Mouse (Mus musculus) thymus, adult 2 months (tissue): ENCODE results near the gene Ccr7. TPM values are rescaled to one million over a fixed set of nuclear protein-coding genes. Genes with fewer than 3 reads are reported as not detected.
A peak's percentile ranks its signal among the peaks of the same experiment; 100 is the strongest.

Experiments
- DNase-seq: peaks from one replicate; pipeline ENCODE4 v3.0.0; 2021
- H3K27ac ChIP-seq: fragments of 200-500 bp; 2 replicates; pipeline ENCODE4 v1.5.1; 2012; ENCODE audit warnings: low read length, control low read depth; ENCODE audit not compliant: control insufficient read depth, insufficient read depth
- H3K27me3 ChIP-seq: fragments of 200-500 bp; 2 replicates; pipeline ENCODE4 v1.6.1; 2012; ENCODE audit warnings: mild to moderate bottlenecking, low read length, moderate library complexity, mixed read lengths; ENCODE audit not compliant: control insufficient read depth, insufficient read depth
- H3K36me3 ChIP-seq: fragments of 200-500 bp; 2 replicates; pipeline ENCODE4 v1.6.1; 2012; ENCODE audit warnings: mild to moderate bottlenecking, low read length, moderate library complexity; ENCODE audit not compliant: control insufficient read depth, insufficient read depth
- H3K4me1 ChIP-seq: fragments of 200-500 bp; replicated peaks from 2 replicates; pipeline ENCODE4 v1.6.1; 2012; ENCODE audit warnings: low read length; ENCODE audit not compliant: control insufficient read depth, insufficient read depth
- H3K4me3 ChIP-seq: fragments of 200-500 bp; 2 replicates; pipeline ENCODE4 v1.5.1; 2012; ENCODE audit warnings: mild to moderate bottlenecking, low read length, control low read depth, moderate library complexity; ENCODE audit not compliant: control insufficient read depth, insufficient read depth
- CTCF ChIP-seq: fragments of 200-500 bp; IDR thresholded peaks from 2 replicates; pipeline ENCODE4 v1.5.1; 2012; ENCODE audit warnings: mild to moderate bottlenecking, control low read depth, low read length, moderate library complexity, borderline replicate concordance; ENCODE audit not compliant: control insufficient read depth, poor library complexity, insufficient read depth; ENCODE audit errors: extremely low read depth
- POLR2A ChIP-seq: fragments of 200-500 bp; IDR thresholded peaks from 2 replicates; pipeline ENCODE4 v1.6.1; 2012; ENCODE audit warnings: mild to moderate bottlenecking, low read length, control low read depth, moderate library complexity; ENCODE audit not compliant: control insufficient read depth, poor library complexity, insufficient read depth; ENCODE audit errors: extremely low read depth
- WGBS: fragments of 180-500 bp; shearing (Covaris S2); methylation state at CpG from one replicate; pipeline ENCODE4 v1.1.7; 2018; 5-methylcytosine and 5-hydroxymethylcytosine counted together
- polyA plus RNA-seq: library from polyadenylated mRNA; depleted of rRNA; stranded (reverse); fragments of >200 nt; gene quantifications from 2 replicates; pipeline ENCODE4 v1.2.3, GENCODE M21; 2012

The Ccr7 gene
- polyA plus RNA-seq, 1 experiment, result 240 TPM

- Histone ChIP-seq H3K27ac (no peak overlapping the region), H3K4me3 (no peak overlapping the region), H3K27me3 (no peaks in the 10 kb centered on the region), H3K4me1 (peaks cover 66% of the 10 kb centered on the region), H3K36me3 (0 out of 2 replicates have a peak, but pooled peaks cover 4% of the 10 kb centered on the region)
- WGBS, result 93% methylated on average over 6 of the region's 6 CpGs
- DNase-seq, result no peak
- TF ChIP-seq CTCF, result no peak
- no peak for TF ChIP-seq POLR2A
Measured at GRCm38 (mm10) chr11:99142046-99142445, 12.8 kb downstream of the Ccr7 start.

DNA sequence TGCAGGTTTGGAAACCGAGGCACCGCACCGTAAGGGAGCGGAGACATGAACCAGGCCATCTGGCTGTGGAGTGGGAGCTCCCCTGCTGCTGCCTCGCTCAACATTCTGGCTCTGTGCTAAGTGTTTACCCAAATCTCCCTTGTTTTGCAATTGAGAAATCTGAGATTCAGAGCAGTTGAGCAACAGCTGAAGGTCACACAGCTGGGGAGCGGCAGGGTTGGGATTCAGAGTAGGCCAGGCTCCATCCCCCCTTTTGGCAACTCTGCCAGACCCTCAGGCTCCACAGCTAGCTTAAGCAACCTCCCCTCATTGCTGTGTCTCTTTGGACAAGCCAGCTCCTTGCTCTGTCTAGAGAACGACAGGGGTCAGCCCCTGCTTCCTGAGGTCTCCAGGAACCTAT is 13.3 kb downstream of the Ccr7 start:
- Histone ChIP-seq H3K27ac (no peak overlapping the region), H3K4me1 (peaks cover 66% of the 10 kb centered on the region), H3K27me3 (no peaks in the 10 kb centered on the region), H3K4me3 (no peak overlapping the region), H3K36me3 (0 out of 2 replicates have a peak, but pooled peaks cover 4% of the 10 kb centered on the region)
- WGBS, result 88% methylated on average over 7 of the region's 7 CpGs
- no peak for DNase-seq
- TF ChIP-seq POLR2A, result no peak
- TF ChIP-seq CTCF, result no peak

- peaks cover 60% of the 10 kb centered on the region for H3K4me1 ChIP-seq
- no peaks in the 10 kb centered on the region for H3K27me3 ChIP-seq
- WGBS, result 89% methylated on average over 9 of the region's 9 CpGs
- H3K36me3 ChIP-seq, result no peaks in the 10 kb centered on the region
- H3K27ac ChIP-seq, result no peak overlapping the region
- no peak overlapping the region for H3K4me3 ChIP-seq
- TF ChIP-seq POLR2A (no peak), CTCF (no peak)
- DNase-seq, result no peak
Measured at GRCm38 (mm10) chr11:99138976-99139375, 15.9 kb downstream of the Ccr7 start.

DNA sequence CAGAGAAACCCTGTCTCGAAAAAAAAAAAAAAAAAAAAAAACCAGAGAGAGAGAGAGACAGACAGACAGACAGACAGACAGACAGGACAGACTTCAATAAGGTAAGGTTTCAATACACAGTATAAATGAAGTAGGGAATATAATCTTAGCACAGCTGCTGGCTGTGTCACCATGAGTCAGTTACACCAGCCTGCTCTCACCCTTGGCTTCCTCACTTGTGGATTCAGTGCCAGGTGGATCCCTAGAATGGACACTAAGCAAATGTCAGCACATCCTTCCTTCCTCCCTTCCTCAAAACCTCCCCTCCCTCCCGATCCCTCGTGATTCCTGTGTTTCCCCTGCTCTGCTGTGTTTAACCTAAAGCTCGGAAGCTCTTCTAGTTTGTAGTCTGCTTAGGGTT is 17.5 kb downstream of the Ccr7 start:
- peaks cover 57% of the 10 kb centered on the region for H3K4me1 ChIP-seq
- H3K27me3 ChIP-seq, result no peaks in the 10 kb centered on the region
- TF ChIP-seq CTCF, result no peak
- no peak for TF ChIP-seq POLR2A
- DNase-seq, result no peak
- no peak overlapping the region for H3K4me3 ChIP-seq
- no peak overlapping the region; the same call in 1 of the 2 replicates for H3K27ac ChIP-seq
- H3K36me3 ChIP-seq, result no peaks in the 10 kb centered on the region
- WGBS, result 66% methylated on average over 4 of the region's 4 CpGs

DNA sequence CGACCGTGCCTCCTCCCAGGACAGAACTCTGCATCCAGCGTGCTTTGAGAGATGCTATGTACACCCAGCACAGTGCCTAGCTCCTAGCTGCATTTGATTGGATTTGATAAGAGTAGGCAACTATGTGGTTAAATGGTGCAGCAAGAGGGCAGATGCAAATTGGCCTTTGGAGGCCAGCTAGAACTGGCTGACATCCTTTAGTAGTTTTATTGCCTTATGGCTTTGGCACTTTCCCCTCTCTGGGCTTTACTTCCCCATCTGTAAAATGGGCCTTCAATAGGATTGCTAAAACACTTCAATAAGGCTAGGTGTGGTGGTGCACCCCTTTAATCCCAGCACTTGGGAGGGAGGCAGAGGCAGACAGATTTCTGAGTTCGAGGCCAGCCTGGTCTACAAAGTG is 17.9 kb downstream of the Ccr7 start:
- WGBS, result 34% methylated on average over 4 of the region's 4 CpGs
- H3K27me3 ChIP-seq, result no peaks in the 10 kb centered on the region
- H3K4me3 ChIP-seq, result 0 out of 2 replicates have a peak overlapping the region, but pooled peaks have one; percentile 4
- DNase-seq, result no peak
- TF ChIP-seq POLR2A (no peak), CTCF (no peak)
- H3K36me3 ChIP-seq, result no peaks in the 10 kb centered on the region
- H3K27ac ChIP-seq, result peak overlapping the region; percentile 86
- peaks cover 57% of the 10 kb centered on the region for H3K4me1 ChIP-seq

- peak; percentile 92 for DNase-seq
- H3K36me3 ChIP-seq, result no peaks in the 10 kb centered on the region
- TF ChIP-seq CTCF (0 out of 2 replicates have a peak, but pooled peaks have one; percentile 30), POLR2A (peak; percentile 48; the same call in 1 of the 2 replicates)
- 2% methylated on average over 3 of the region's 3 CpGs for WGBS
- 0 out of 2 replicates have a peak overlapping the region, but pooled peaks have one; percentile 4 for H3K4me3 ChIP-seq
- peaks cover 57% of the 10 kb centered on the region for H3K4me1 ChIP-seq
- H3K27ac ChIP-seq, result peak overlapping the region; percentile 86
- no peaks in the 10 kb centered on the region for H3K27me3 ChIP-seq
Measured at GRCm38 (mm10) chr11:99136361-99136760, 18.5 kb downstream of the Ccr7 start.

DNA sequence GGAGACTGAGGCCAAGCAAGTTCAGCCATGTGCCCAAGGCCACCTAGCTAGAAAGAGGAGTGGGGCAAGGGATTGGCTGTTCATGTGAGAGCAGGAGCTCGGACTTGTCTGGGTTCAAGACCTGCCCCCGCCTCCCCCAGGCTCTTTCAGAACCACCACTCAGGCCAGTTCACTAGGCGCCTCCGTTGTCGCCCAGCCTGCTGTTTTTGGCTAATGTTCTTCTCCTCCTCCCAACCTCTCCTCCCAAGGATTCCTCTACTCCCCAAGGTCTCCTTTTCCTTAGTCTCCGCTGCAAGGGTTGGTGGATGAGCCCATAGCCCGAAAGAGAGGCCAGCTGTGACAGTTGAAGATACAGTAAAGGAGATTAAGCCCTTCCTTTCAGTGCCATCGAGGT is 19.8 kb downstream of the Ccr7 start:
- TF ChIP-seq CTCF (no peak), POLR2A (no peak)
- H3K27me3 ChIP-seq, result no peaks in the 10 kb centered on the region
- no peaks in the 10 kb centered on the region for H3K36me3 ChIP-seq
- peak overlapping the region; percentile 8; the same call in 1 of the 2 replicates for H3K27ac ChIP-seq
- no peak for DNase-seq
- WGBS, result 72% methylated on average over 8 of the region's 8 CpGs
- H3K4me3 ChIP-seq, result no peak overlapping the region
- H3K4me1 ChIP-seq, result peaks cover 64% of the 10 kb centered on the region
